Mouse (Mus musculus) testis, postnatal 10 days (tissue): Measurements from ENCODE around the gene Cdk11b.
A peak's percentile ranks its signal among the peaks of the same experiment; 100 is the strongest.
"Not testable (repeated sequence)": the region's sequence is repeated elsewhere in the genome, so short reads cannot be mapped to it uniquely, and the experiment has no call there.

Experiments
- DNase-seq: peaks from one replicate; pipeline ENCODE4 v3.0.0; 2021; ENCODE audit warnings: low spot score

Cdk11b gene

GRCm38 (mm10) chr4:155606825-155607224, 17.8 kb upstream of the Cdk11b start:
- no peak for DNase-seq

GRCm38 (mm10) chr4:155611860-155612259, 12.8 kb upstream of the Cdk11b start:
- no peak for DNase-seq

DNA sequence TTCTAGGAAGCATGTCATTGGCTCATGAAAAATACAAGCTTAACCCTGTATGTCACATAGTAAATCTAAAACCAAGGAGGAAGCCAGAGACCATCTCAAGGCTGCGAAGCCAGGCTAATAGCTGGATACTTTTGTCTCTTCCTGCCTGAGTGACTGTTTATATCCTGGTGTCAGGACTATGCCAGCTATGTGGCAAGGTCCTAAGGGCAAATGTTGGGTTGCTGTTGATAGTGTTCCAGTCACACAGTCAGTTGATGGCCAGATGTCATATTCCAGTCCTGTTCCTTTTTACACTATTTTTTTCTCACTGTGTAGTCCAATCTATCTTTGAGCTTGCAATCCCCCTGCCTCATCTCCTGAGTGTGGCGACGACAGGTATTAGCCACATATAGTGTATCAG, 11.4 kb upstream of the Cdk11b start:
- DNase-seq = no peak

DNA sequence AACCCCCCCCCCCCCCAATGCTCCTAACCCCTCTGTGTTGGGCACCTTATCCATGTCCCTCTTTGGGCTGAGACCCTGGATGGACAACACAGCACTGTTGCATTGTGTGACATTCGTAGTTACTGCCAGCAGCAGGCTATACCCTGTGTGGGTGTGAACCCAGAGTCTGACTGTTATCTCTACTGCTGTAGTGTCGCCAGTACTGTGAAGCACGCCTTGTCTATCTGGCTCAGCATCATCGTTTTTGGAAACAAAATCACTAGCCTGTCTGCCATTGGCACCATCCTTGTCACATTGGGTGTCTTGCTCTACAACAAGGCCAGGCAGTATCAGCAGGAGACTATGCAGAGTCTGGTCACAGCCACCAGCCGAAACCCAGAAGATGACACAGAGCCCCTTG, 6.3 kb upstream of the Cdk11b start:
- no peak for DNase-seq

DNA sequence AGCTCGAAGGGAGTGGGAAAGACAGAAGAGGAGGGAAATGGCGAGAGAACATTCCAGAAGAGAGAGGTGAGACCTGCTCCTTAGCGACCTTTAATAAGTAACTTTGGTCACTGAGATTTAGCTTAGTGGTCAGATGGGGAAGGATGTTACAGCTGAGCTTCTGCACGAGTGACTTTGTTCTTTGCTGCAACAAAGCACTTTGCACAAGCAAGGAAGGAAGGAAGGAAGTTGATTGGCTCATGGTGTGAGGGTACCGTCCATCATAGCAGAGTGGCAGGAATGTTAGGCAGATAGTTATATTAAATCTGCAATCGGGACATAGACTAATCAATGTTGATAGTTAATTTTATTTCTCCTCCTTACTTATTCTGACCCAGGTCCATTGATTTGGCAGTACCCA, 5.6 kb downstream of the Cdk11b start:
- DNase-seq = no peak

GRCm38 (mm10) chr4:155635766-155636499, 11.3 kb downstream of the Cdk11b start:
- DNase-seq = no peak

DNA sequence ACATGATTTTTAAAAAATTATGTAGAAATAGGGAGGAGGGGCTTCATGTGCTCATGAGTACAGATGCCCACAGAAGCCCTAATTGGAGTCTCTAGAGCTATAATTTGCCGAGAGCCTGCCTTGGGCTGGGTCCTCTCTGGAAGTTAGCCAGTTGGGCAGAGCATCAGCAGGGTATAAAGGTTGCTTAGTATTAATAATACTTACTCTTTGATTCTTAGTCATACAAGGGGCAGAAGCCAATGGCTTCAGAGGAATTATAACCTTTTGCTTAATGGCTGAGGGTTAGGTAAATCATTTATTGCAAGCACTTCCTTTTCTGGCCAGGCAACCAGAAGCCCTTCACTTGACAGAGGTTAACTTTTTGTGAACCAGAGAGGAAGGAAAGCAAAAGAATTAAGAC, 18.9 kb downstream of the Cdk11b start:
- no peak for DNase-seq

DNA sequence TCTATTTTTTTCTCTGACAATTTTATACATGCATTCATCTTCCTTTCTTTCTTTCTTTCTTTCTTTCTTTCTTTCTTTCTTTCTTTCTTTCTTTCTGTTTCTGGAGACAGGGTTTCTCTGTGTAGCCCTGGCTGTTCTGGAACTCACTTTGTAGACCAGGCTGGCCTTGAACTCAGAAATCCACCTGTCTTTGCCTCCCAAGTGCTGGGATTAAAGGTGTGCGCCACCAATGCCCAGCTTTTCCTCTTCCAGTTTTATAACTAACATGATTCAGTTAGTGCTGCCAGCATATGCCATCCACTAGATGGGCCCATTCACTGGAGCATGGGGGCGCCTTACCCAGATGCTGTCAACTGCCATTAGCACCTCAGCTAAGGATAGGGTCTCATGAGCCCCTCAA, 20.7 kb downstream of the Cdk11b start, which contains the start of gene Gm10563:
Gene Gm10563 (minus strand): TSS at position 101 of the 400 bp plus-strand sequence.
- not testable (repeated sequence) for DNase-seq

DNA sequence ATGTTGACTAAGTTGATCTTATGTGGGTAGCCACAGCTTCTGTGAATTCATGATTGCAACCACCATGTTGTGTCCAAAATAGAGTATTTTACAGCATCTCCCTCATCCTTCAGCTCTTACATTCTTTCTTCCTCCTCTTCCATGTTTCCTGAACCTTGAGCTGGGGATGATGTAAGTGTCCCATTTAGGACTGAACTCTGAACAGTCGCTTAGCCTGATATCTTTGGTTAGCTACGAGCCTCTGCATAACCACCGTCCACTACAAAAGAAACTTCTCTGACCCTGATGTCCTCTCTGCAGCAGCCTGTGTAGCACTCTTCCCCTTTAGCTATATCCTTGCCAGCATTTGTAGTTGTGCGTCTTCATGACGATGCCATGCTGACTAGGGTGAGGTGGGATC, 21.1 kb downstream of the Cdk11b start:
- no peak for DNase-seq

GRCm38 (mm10) chr4:155649355-155649754, 24.7 kb downstream of the Cdk11b start:
- no peak for DNase-seq

- peak; percentile 77 for DNase-seq
Observed at GRCm38 (mm10) chr4:155651553-155652269, 27.1 kb downstream of the Cdk11b start.

DNA sequence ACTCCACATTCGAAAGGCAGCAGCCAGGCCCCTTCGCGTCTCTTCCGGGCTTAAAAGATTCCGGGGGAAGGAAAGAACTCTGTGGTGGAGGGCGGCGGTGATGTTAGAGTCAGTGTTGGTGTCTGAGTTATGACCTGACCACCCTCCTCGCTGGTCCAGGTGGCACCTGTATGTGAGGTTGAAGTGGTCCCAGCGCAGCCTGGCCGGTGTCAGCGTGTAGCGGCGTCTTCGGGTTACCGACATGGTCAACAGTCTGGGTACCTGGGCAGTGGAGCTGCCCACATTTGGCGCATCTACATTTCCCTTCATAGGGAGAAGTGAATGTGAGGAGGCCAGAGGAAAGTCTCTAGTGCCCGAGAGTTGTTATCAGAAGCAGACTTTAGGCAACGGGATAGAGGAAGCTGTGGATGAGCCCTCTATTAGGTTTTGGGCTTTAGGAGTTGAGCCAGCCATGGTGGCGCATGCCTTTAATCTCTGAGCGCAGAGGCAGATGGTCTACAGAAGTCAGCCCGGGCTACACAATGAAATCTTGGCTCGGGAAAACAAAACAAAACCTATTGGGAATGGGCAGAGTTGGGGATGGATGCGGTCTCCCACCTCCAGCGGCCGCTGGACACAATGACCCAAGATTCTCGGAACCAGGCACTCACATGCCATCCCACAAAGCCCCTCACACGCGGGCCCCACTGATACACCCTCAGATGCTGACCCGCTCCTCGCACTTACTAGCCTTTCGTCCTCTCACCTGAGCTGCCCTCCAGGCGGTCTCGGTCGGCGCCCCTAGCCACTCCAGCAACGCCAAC, 27.8 kb downstream of the Cdk11b start:
- no peak for DNase-seq

DNA sequence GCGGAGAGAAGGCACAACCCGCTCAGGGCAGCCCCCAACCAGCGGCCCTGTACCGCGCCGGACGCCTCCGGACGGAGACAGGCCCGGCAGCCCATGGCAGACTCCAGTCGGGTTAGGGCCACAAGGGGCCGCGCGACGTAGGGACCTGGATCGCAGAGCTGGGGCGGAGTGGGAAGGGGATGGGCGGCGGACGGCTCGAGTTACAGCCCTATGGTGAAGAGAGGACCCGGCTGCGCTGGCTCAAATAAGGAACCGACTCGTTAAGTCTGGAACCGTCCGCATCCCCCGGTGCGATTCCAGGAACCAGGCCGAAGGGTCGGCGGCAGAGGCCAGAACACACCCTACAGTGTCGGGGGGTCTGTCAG, 28.4 kb downstream of the Cdk11b start, which contains the start of gene Mmp23:
Gene Mmp23 (minus strand): TSS at position 299 of the 365 bp plus-strand sequence.
- peak; percentile 73 for DNase-seq

DNA sequence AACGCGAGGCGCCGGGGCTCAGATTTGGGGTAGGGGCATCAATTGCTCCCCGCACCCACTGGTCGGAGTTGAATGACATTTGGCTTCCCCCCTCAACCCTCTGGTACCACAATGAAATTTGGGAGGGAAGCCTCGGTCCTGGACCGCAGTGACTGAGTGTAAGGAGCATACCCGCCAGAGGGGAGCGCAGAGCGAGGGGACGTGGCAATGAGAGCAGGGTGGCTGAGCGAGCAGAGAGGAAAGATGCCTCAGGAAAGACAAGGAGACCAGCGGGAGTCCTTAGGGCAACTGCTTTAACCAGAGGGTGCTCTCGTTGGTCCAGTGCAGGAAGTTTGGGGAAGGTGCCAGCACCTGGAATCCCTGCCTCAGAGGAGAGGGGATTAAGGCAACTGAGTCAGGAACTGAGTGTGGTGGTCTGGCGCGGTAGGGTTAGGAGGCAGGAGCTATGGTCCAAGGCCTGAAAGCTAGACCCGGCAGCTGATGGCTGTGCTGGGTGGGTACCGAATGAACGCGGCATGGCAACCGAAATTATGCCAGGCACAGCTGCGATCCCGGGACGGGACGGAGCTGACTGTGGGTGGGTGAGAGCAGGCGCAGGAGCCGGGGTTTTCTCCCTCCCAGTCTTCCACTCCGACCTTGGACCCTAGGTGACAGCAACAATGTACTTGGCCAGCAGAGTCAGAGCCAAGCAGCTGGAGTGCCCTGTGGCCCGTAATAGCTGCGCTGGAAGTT, 29.0 kb downstream of the Cdk11b start:
- DNase-seq = peak; percentile 64

DNA sequence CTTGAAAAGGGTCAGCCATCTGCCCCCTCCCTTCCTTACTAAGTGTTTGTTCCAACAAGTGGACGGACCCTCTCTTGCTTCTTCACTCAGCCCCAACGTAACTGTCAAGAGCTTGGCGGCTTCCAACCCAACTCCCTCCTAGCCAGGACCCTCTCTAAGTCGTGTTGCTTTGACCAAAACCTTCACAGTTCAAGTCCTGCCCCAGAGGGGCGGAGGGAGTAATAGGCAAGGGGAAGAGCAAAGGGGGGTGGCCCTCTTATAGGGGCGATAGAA, 29.5 kb downstream of the Cdk11b start:
- DNase-seq = no peak

- peak; percentile 82 for DNase-seq
Observed at GRCm38 (mm10) chr4:155654456-155655298, 30.0 kb downstream of the Cdk11b start.

GRCm38 (mm10) chr4:155656214-155656751, 31.6 kb downstream of the Cdk11b start:
- DNase-seq = no peak

DNA sequence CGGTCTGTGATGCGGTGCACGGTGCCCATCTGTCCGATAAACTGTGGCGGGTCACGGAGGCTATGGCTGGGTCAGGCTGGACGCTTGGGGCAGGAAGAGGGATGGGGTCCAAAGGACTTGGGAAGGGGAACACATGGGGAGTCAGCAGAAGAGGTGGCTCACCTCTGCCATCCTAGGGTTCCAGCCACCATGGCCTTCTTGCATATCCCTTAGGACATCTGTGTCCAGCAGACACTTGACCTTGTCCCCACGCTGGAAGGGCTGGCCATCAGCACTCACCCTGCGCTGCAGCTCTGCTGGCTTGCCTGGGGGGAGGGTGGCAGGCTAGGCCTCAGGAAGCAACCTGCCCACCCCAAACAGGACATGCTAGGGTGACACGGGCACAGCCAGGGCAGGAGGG, 34.3 kb downstream of the Cdk11b start:
- no peak for DNase-seq

GRCm38 (mm10) chr4:155660641-155661040, 36.0 kb downstream of the Cdk11b start:
- DNase-seq = peak; percentile 62

DNA sequence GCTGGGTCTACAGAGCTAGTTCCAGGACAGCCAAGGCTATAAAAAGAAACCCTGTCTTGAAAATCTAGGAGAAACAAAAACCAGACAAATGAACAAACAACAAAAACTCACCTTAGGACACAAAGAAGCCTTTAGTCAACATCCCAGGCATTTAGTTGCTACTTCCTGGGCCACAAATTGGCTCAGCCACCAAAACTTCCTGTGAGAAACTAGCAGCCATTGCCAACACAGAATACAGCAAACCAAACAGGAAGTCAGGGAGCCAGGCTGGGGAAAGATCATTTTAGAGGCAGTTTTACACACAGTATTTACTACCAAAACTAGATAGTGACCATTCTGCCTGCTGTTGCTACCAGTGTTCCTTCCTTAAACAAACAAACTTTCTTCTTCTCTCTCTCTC, 42.2 kb downstream of the Cdk11b start:
- no peak for DNase-seq
